Mouse (Mus musculus): Measurements from ENCODE around the gene Garnl3.
A peak's percentile ranks its signal among the peaks of the same experiment; 100 is the strongest.

Gene Garnl3

GRCm38 (mm10) chr2:32977114-32977513 lies 154.3 kb downstream of the Garnl3 start:
- DNase-seq (ENCODE audit: low read depth, low spot score): no peak

DNA sequence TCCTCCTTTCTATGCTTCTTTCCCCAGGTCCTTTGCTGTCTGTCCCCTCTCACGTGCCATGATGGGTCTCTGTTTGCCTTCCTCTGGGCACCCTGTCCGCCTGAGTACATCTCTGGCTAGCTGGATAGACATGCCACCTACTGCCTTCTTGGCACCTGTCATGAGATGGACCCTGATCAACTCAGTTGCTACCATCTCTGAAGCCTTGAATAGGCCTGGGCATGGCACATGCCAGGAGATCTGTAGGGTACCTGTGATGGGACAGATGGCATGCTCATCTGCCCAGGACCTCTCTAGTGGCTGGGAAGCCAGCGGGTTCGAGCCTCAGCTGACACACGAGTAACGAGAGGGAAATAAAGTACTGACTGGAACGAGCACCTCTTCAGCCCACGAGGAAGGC lies 157.2 kb downstream of the Garnl3 start:
- DNase-seq (ENCODE audit: low read depth, low spot score): no peak

GRCm38 (mm10) chr2:32971235-32971634 lies 160.2 kb downstream of the Garnl3 start:
- no peak for DNase-seq (ENCODE audit: low read depth, low spot score)

DNA sequence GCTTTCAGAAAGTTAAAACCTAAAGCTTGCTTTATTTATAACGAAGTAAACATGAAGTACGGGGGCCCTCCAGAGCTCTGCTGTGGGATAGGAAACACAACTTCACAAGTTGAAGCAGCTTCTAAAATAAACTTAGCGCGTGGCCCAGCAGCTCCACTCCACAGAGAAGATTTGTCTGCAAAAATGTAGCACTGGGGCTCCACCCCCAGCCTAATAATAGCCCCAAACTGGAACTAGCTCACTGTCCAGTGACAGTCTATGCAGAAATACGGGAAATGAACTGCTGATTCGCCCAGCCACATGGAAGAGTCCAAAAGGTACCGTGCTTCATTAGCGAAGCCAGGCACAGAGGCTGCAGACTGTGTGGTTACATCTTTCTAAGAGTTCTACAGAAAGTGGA lies 162.1 kb downstream of the Garnl3 start:
- no peak for DNase-seq (ENCODE audit: low read depth, low spot score)

- DNase-seq (ENCODE audit: low read depth, low spot score): no peak
Observed at GRCm38 (mm10) chr2:32968024-32968614, 163.3 kb downstream of the Garnl3 start.

DNA sequence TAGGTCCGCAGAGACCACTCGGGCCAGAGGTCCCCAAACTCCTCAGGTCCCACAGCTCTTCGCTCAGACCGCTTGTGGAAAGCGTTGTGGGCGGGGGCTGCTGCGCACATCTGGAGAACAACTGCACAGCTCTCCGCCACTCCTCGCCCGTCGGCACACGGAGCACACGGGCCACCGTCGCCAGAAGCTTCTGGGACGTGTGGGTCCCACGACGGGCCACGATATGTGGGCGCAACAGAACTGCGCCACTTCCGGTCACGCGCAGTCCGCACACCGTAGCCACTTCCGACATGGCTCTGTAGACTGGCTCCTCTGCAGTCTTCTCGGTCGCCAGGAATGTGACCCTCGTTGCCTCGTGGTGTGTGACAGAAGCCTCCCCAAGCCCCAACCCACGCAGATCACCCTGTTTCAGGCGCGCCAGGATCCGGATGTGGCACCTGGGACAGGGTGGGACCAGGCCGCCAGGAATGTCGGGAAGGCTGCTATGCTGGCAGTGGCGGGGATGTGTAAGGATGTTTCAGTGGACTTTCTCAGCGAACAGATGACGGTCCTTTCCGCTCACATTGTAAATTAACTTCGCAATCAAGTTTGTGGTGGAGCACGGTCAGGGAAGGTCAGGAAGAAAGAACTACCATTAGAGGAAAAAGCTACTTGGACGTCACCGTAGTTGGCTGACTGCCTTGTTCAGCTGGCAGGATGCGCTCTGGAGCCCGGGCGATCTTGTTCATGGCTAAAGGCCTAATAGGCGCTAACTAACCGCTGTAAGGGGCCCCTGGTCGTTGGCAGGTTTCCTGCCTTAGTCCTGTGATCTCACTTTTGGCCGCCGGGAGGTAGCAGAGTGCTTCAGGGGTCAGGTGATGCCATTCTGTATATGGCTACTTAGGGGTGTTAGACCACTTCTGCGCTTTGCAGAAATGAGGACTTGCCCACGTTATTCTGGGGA lies 164.5 kb downstream of the Garnl3 start:
- peak; percentile 91 for DNase-seq (ENCODE audit: low read depth, low spot score)

GRCm38 (mm10) chr2:32966184-32966688 lies 165.2 kb downstream of the Garnl3 start:
- no peak for DNase-seq (ENCODE audit: low read depth, low spot score)

DNA sequence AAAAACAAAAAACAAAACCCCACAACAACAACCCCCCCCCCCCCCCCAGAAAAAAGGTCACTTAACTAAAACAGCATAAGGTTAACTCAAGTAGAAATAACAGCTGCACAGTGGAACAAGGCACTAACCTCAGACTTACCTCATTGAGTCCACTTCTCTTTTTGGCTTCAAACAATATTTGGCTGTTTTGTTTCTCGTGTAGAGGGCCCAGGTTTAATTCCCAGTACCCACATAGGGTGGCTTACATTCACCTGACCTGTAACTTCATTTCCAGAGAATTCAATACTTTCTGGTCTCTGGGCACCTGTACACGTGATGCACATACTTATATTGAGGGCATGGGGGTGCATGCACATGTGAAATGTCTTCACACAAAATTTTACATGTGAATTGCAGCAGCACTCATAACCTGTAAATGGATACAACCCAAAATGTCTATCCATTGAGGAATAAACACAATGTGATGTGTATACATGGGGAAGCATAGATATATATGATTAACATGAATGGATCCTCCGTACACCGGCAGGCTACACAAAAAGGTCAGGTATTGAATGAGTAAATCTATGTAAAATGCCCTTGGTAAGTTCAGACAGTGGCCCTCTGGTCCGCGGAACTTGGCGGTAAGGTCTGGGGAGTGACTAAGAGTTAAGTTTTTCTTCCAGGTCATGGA lies 165.8 kb downstream of the Garnl3 start:
- DNase-seq (ENCODE audit: low read depth, low spot score): no peak

- DNase-seq (ENCODE audit: low read depth, low spot score): no peak
Observed at GRCm38 (mm10) chr2:32964659-32965457, 166.6 kb downstream of the Garnl3 start.

GRCm38 (mm10) chr2:32963981-32964380 lies 167.5 kb downstream of the Garnl3 start:
- DNase-seq (ENCODE audit: low read depth, low spot score): no peak

GRCm38 (mm10) chr2:32963544-32963943 lies 167.9 kb downstream of the Garnl3 start:
- no peak for DNase-seq (ENCODE audit: low read depth, low spot score)

- DNase-seq (ENCODE audit: low read depth, low spot score): no peak
Observed at GRCm38 (mm10) chr2:32962875-32963220, 168.6 kb downstream of the Garnl3 start.

GRCm38 (mm10) chr2:32962062-32962874 lies 169.2 kb downstream of the Garnl3 start:
- no peak for DNase-seq (ENCODE audit: low read depth, low spot score)

DNA sequence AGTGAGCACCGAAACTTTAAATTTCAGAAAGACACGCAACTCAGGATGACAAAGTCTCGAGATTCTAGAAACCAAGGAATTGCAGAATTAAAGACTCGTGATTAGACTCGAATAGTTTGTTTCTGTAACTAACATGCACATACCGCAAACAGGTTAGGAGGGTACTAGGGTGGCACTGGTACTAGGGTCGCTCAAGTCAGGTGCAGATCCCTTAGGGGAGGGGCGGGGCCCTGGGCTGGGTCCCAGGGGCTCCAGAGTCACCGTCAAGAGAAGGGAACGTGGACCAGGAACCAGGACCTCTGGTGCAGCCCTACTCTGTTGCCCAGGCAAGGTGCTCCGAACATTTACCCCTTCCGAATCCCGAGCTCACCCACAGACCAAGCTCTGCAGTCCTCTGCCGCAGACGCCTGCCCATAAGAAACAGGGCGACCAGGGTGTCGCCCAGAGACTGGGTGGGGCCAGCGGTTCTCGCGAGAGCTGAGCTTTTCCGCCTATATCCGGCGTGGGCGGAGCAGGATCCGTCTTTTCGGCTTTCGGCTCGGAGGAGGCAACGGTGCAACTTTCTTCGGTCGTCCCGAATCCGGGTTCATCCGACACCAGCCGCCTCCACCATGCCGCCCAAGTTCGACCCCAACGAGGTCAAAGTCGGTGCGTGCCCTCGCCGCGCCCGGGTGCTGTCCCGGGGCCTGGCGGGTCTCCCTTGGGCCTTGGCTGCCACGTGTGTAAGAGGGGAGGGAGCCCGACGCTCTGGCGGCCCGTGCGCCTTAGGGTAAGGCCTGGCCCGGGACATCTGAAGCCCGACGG lies 170.1 kb downstream of the Garnl3 start, which contains the start of the genes Rpl12 and Lrsam1:
TSS of gene Rpl12 (plus strand) at position 368 of the 804 bp plus-strand sequence.
TSS of gene Lrsam1 (minus strand) at position 423 of the 804 bp plus-strand sequence.
- peak; percentile 96 for DNase-seq (ENCODE audit: low read depth, low spot score)

GRCm38 (mm10) chr2:32960273-32960672 lies 171.2 kb downstream of the Garnl3 start:
- DNase-seq (ENCODE audit: low read depth, low spot score): no peak

GRCm38 (mm10) chr2:32957344-32957743 lies 174.1 kb downstream of the Garnl3 start:
- DNase-seq (ENCODE audit: low read depth, low spot score): no peak

GRCm38 (mm10) chr2:32954581-32954980 lies 176.9 kb downstream of the Garnl3 start:
- DNase-seq (ENCODE audit: low read depth, low spot score): no peak

GRCm38 (mm10) chr2:32947454-32947853 lies 184.0 kb downstream of the Garnl3 start:
- DNase-seq (ENCODE audit: low read depth, low spot score): no peak

- no peak for DNase-seq (ENCODE audit: low read depth, low spot score)
Observed at GRCm38 (mm10) chr2:32940483-32940882, 191.0 kb downstream of the Garnl3 start.

- peak; percentile 34 for DNase-seq (ENCODE audit: low read depth, low spot score)
Observed at GRCm38 (mm10) chr2:32939418-32939817, 192.0 kb downstream of the Garnl3 start.

Data from skeletal muscle tissue, adult 2 months (tissue).